Mouse (Mus musculus) spleen, adult 2 months (tissue): ENCODE measurements around the gene Tcf7l1.

ENCODE experiments used
- CTCF ChIP-seq: fragments of 200-500 bp; IDR thresholded peaks from 2 replicates; pipeline ENCODE4 v1.5.1; 2011; ENCODE audit warnings: mild to moderate bottlenecking, inconsistent platforms; ENCODE audit not compliant: insufficient read depth, insufficient read length, insufficient replicate concordance; ENCODE audit errors: extremely low read depth
- POLR2A ChIP-seq: fragments of 200-500 bp; IDR thresholded peaks from 2 replicates; pipeline ENCODE4 v1.6.1; 2011; ENCODE audit warnings: low read depth, low read length, inconsistent platforms

- no peak for TF ChIP-seq CTCF
- TF ChIP-seq POLR2A, result no peak
Measured at GRCm38 (mm10) chr6:72723731-72724385, 65.2 kb downstream of the Tcf7l1 start.
